Mouse (Mus musculus) T-cell, adult 2 months (primary cell): ENCODE data around the gene Trpt1.
"Not testable (repeated sequence)": the region's sequence is repeated elsewhere in the genome, so short reads cannot be mapped to it uniquely, and the experiment has no call there.

Experiments used
- DNase-seq: peaks from one replicate; pipeline ENCODE4 v3.0.0; 2022; ENCODE audit warnings: low spot score

Gene Trpt1

GRCm38 (mm10) chr19:6975537-6976521, 20.1 kb upstream of the Trpt1 start, which contains the start of gene Plcb3:
Plcb3 (minus strand) TSS chr19:6976470.
- peak; percentile 68 for DNase-seq

- no peak for DNase-seq
These were observed 17.9 kb upstream of the Trpt1 start for GRCm38 (mm10) chr19:6977759-6978638.

GRCm38 (mm10) chr19:6978639-6978974, 17.3 kb upstream of the Trpt1 start:
- no peak for DNase-seq

GRCm38 (mm10) chr19:6979001-6979479, 16.9 kb upstream of the Trpt1 start:
- no peak for DNase-seq

- peak; percentile 100 for DNase-seq
These were observed 16.2 kb upstream of the Trpt1 start for GRCm38 (mm10) chr19:6979486-6980380.

GRCm38 (mm10) chr19:6980381-6981093, 15.4 kb upstream of the Trpt1 start, which contains the start of gene Fkbp2:
Fkbp2 (minus strand) TSS chr19:6980501.
- peak; percentile 98 for DNase-seq

- no peak for DNase-seq
These were observed 14.5 kb upstream of the Trpt1 start for GRCm38 (mm10) chr19:6981465-6981864.

GRCm38 (mm10) chr19:6983621-6984020, 12.3 kb upstream of the Trpt1 start:
- DNase-seq = no peak

- no peak for DNase-seq
These were observed 10.6 kb upstream of the Trpt1 start for GRCm38 (mm10) chr19:6985300-6985699.

- DNase-seq = no peak
These were observed 9.8 kb upstream of the Trpt1 start for GRCm38 (mm10) chr19:6985951-6986708.

GRCm38 (mm10) chr19:6987061-6987903, 8.6 kb upstream of the Trpt1 start, which contains the start of gene Vegfb:
Vegfb (minus strand) TSS chr19:6987651.
- peak; percentile 56 for DNase-seq

GRCm38 (mm10) chr19:6987904-6988285, 8.0 kb upstream of the Trpt1 start:
- DNase-seq = no peak

- DNase-seq = no peak
These were observed 6.7 kb upstream of the Trpt1 start for GRCm38 (mm10) chr19:6989251-6989650.

- no peak for DNase-seq
These were observed 5.2 kb upstream of the Trpt1 start for GRCm38 (mm10) chr19:6990712-6991111.

- DNase-seq = not testable (repeated sequence)
These were observed 4.8 kb upstream of the Trpt1 start for GRCm38 (mm10) chr19:6991166-6991565.

GRCm38 (mm10) chr19:6992011-6992858, 3.7 kb upstream of the Trpt1 start, which contains the start of gene Dnajc4:
Dnajc4 (minus strand) TSS chr19:6992572.
- peak; percentile 96 for DNase-seq

- no peak for DNase-seq
These were observed 2.7 kb upstream of the Trpt1 start for GRCm38 (mm10) chr19:6993011-6993770.
